Mouse (Mus musculus) E14TG2a.4 (cell line): ENCODE results near the gene Ulk3.
A peak's percentile ranks its signal among the peaks of the same experiment; 100 is the strongest.

Experiments used
- H3K27me3 ChIP-seq: 2 replicates; pipeline ENCODE4 v1.6.1; 2014; ENCODE audit warnings: low read length, control low read depth; ENCODE audit not compliant: insufficient read depth
- H3K36me3 ChIP-seq: 2 replicates; pipeline ENCODE4 v1.6.1; 2014; ENCODE audit warnings: low read length, control low read depth; ENCODE audit not compliant: insufficient read depth
- H3K4me1 ChIP-seq: replicated peaks from 2 replicates; pipeline ENCODE4 v1.6.1; 2014; ENCODE audit warnings: low read depth, low read length, control low read depth
- H3K4me3 ChIP-seq: replicated peaks from 2 replicates; pipeline ENCODE4 v1.5.1; 2014; ENCODE audit warnings: mild to moderate bottlenecking, low read length
- H3K9me3 ChIP-seq: 2 replicates; pipeline ENCODE4 v1.6.1; 2014; ENCODE audit warnings: low read length, control low read depth
- CTCF ChIP-seq: conservative IDR thresholded peaks from 2 replicates; pipeline ENCODE4 v1.5.1; 2014; ENCODE audit warnings: low read length
- NANOG ChIP-seq: IDR thresholded peaks from 2 replicates; pipeline ENCODE4 v1.6.1; 2014; ENCODE audit warnings: borderline replicate concordance, low read length, mixed read lengths
- POU5F1 ChIP-seq: IDR thresholded peaks from 2 replicates; pipeline ENCODE4 v1.6.1; 2014; ENCODE audit warnings: low read length, borderline replicate concordance

Gene Ulk3

GRCm38 (mm10) chr9:57627191-57627590, 37.9 kb downstream of the Ulk3 start:
- peaks cover 69% of the 10 kb centered on the region for H3K36me3 ChIP-seq
- peak overlapping the region; percentile 67 for H3K4me3 ChIP-seq
- TF ChIP-seq NANOG, result no peak
- TF ChIP-seq CTCF, result no peak
- TF ChIP-seq POU5F1, result no peak
- H3K9me3 ChIP-seq, result peaks cover 5% of the 10 kb centered on the region; the same call in 1 of the 2 replicates
- H3K27me3 ChIP-seq, result no peaks in the 10 kb centered on the region
- peaks cover 63% of the 10 kb centered on the region for H3K4me1 ChIP-seq

DNA sequence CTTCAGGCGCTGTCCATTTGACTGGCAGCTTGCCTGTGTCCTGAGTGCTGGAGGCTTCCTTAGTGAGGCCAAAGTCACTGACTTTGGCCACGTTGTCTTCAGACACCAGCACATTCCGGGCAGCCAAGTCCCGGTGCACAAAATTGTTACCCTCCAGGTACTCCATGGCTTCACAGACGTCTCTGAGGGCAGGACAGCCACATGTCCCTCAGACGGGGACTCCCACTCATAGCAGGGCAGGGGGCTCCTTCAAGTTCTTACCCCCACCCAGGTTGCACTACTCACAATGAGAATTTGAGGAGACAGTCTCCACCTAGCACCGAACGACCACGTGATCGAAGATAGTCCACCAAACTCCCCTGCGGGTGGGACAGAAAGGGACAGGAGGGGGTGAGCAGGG, 38.6 kb downstream of the Ulk3 start:
- TF ChIP-seq POU5F1, result no peak
- TF ChIP-seq NANOG, result no peak
- no peak for TF ChIP-seq CTCF
- Histone ChIP-seq H3K36me3 (peaks cover 73% of the 10 kb centered on the region), H3K4me3 (no peak overlapping the region), H3K9me3 (peaks cover 4% of the 10 kb centered on the region; the same call in 1 of the 2 replicates), H3K27me3 (no peaks in the 10 kb centered on the region), H3K4me1 (peaks cover 63% of the 10 kb centered on the region)

DNA sequence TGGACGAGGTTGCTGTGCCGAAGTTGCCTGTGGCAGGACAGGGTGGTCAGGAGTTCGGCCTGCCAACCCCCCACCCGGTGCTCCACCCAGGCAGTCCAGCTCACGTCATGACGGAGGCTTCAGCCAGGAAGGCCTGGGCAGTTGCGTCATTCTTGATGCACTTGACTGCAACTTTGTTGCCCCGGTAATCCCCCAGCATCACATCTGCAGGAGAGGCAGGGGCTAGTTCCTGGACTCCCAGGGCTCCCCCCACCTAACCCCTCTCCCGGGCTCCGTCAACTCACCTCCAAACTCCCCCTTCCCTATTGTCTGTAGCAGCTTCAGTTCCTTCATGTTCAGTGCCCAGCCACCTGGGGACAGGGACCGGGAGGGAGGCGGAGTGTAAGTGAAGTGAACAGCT, 39.5 kb downstream of the Ulk3 start:
- no peaks in the 10 kb centered on the region for H3K9me3 ChIP-seq
- 0 out of 2 replicates have a peak overlapping the region, but pooled peaks have one; percentile 7 for H3K4me3 ChIP-seq
- peaks cover 69% of the 10 kb centered on the region for H3K4me1 ChIP-seq
- H3K27me3 ChIP-seq, result no peaks in the 10 kb centered on the region
- TF ChIP-seq POU5F1 (no peak), NANOG (no peak), CTCF (no peak)
- peaks cover 73% of the 10 kb centered on the region for H3K36me3 ChIP-seq

- H3K27me3 ChIP-seq, result no peaks in the 10 kb centered on the region
- 0 out of 2 replicates have a peak overlapping the region, but pooled peaks have one; percentile 7 for H3K4me3 ChIP-seq
- no peaks in the 10 kb centered on the region for H3K9me3 ChIP-seq
- TF ChIP-seq CTCF (peak; percentile 92), NANOG (no peak)
- peaks cover 74% of the 10 kb centered on the region for H3K4me1 ChIP-seq
- H3K36me3 ChIP-seq, result peaks cover 76% of the 10 kb centered on the region
These were observed 40.0 kb downstream of the Ulk3 start for GRCm38 (mm10) chr9:57629118-57629874.

DNA sequence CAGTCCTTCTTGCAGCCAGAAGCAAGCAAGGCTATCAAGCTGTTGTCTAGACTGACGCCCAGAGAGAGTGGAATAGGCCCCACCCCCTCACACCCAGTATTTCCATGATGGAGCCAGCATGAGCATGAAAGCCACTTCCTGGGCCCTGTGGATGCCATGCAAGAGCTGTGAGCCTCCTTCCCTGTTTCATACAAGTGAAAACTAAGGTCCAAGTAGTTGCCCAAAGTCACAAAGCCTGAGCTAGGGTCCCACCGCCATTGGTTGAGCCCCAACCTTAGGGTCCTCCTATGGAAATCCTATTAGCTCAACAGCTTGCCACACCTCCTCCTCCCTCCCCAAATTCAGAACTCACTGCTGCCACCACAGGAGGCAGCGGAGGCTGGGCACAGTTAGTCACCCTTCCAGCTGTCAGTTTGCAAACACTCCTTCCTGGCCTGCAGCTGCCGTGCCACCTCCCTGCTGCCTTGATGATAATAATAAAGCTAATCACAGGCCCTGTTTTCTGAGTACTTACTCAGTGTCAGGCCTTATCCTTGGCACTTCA, 44.3 kb downstream of the Ulk3 start:
- TF ChIP-seq CTCF, result no peak
- TF ChIP-seq NANOG, result no peak
- TF ChIP-seq POU5F1, result no peak
- no peak overlapping the region for H3K4me3 ChIP-seq
- no peaks in the 10 kb centered on the region for H3K9me3 ChIP-seq

GRCm38 (mm10) chr9:57637272-57637671, 48.0 kb downstream of the Ulk3 start:
- peaks cover 20% of the 10 kb centered on the region; the same call in 1 of the 2 replicates for H3K36me3 ChIP-seq
- no peak overlapping the region for H3K4me3 ChIP-seq
- H3K4me1 ChIP-seq, result peaks cover 55% of the 10 kb centered on the region
- no peaks in the 10 kb centered on the region for H3K27me3 ChIP-seq
- H3K9me3 ChIP-seq, result no peaks in the 10 kb centered on the region
- TF ChIP-seq POU5F1 (no peak), NANOG (no peak), CTCF (no peak)

More for the DNA sequence above, 44.3 kb downstream of the Ulk3 start:
- Histone ChIP-seq H3K27me3 (no peaks in the 10 kb centered on the region), H3K36me3 (peaks cover 46% of the 10 kb centered on the region), H3K4me1 (peaks cover 41% of the 10 kb centered on the region)

GRCm38 (mm10) chr9:57637741-57638322, 48.6 kb downstream of the Ulk3 start:
- H3K9me3 ChIP-seq, result no peaks in the 10 kb centered on the region
- H3K4me1 ChIP-seq, result peaks cover 61% of the 10 kb centered on the region
- H3K4me3 ChIP-seq, result no peak overlapping the region
- no peaks in the 10 kb centered on the region for H3K27me3 ChIP-seq
- TF ChIP-seq CTCF (no peak), POU5F1 (no peak), NANOG (no peak)
- H3K36me3 ChIP-seq, result peaks cover 18% of the 10 kb centered on the region; the same call in 1 of the 2 replicates

- Histone ChIP-seq H3K27me3 (no peaks in the 10 kb centered on the region), H3K36me3 (peaks cover 18% of the 10 kb centered on the region; the same call in 1 of the 2 replicates), H3K4me3 (no peak overlapping the region), H3K4me1 (peaks cover 61% of the 10 kb centered on the region), H3K9me3 (no peaks in the 10 kb centered on the region)
- TF ChIP-seq POU5F1 (no peak), NANOG (no peak), CTCF (no peak)
These were observed 49.6 kb downstream of the Ulk3 start for GRCm38 (mm10) chr9:57638651-57639459.
